Mouse (Mus musculus): ENCODE results near the gene Lipe.
"Not testable (repeated sequence)": the region's sequence is repeated elsewhere in the genome, so short reads cannot be mapped to it uniquely, and the experiment has no call there.

Gene Lipe

DNA sequence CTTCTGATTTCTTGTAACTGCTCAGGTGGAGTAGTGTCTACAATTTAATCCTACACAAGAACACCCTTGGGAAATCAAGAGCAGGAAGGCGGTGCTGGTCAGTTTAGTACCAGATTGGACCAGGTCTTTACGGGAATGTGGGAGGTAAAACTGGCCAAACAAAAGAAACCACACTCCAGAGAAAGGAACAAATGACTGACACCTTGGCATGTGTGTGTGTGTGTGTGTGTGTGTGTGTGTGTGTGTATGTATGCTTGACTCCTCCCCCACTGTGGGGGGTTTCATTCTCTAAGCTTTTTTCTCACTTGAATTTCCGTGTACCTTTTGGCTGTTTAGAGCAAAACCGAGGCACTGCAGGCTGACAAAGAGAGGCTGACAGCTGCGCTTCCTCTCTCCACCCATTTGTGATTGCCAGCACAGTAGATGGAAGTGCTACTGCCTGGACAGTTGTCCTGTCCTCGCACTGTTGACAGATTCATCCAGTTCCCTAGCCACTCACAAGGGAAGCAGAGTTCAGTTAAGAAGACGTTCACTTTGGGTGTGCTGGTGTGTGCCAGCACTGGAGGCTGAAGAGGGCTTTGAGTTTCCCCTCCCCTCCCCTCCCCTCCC lies 14.4 kb upstream of the Lipe start, which contains the start of gene Cxcl17:
Gene Cxcl17, minus strand, starts transcription at position 54 of the 609 bp plus-strand sequence.
- no peak for DNase-seq (ENCODE audit: extremely low read depth, low read depth, low spot score)

DNA sequence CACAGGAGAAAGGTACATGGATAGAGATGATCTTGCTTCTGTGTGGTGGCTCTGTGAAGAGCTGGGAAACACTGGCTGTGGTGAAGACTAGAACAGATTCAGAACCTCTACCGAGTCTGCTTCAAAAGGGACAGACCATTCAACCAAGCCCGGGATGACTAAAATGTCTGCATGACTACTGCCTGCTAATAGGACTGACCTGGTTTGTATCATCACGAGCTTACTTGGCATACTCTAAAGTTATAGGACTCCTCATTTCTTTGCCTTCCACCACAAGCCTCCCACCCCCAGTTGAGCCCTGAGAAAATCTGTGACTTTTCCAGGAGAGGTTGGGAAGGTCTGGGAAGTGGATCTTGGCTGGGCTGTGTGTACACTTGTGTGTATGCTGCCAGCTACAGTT lies 13.4 kb upstream of the Lipe start:
- DNase-seq (ENCODE audit: extremely low read depth, low read depth, low spot score) = no peak

DNA sequence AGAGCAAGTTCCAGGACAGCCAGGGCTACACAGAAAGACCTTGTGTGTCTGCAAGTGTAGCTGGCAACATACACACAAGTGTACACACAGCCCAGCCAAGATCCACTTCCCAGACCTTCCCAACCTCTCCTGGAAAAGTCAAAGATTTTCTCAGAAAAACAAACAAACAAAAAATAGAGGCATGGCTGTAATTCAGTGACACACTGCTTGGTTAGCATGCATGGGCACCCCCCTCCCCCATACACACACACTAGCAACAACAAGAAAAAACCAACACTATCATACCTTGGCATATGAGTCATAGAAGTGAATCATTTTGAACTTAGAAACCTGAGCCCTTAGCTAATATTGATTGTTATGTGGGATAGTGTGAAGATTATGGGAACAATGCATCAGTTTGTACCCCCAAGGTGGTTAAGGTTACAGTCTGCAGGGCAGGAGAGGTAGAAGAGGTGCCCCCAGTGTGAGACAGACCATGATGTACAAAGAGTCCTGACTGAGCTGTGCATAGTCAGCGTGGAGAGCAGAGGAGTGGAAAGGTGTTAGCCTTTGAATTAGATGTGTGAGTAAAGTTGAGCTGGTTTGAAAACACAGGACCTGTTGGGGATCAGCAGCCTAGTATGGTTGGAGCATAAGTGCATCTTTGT lies 12.6 kb upstream of the Lipe start:
- no peak for DNase-seq (ENCODE audit: extremely low read depth, low read depth, low spot score)

DNA sequence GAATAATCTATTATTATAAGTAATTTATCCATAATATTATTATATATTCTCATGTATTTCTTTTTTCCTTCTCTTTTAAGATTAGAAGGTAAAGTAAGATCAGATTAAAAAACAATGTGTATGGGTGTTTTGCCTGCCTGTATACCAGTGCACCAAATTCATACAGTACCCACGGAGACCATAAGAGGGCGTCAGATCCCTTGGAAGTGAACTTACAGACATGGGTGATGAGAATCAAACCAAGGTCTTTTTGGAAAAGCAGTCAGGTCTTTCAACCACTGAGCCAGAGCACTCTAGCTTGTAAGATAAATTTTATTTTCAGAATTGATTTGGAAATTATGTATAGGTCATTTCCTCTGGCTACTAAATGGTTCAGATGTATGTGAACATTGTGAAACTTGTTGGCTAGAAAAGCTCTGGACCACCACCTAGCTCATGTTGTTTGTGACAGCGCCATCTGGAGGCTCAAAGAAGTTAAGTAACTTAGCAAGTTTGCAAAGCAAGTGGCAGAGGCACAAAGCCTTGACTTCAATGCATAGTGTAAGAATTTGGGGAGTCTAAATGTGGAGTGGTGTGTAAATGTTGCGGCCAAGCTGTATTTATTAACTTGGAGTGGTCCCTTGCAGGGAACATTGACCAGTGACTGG lies 10.7 kb upstream of the Lipe start:
- DNase-seq (ENCODE audit: extremely low read depth, low read depth, low spot score) = no peak

DNA sequence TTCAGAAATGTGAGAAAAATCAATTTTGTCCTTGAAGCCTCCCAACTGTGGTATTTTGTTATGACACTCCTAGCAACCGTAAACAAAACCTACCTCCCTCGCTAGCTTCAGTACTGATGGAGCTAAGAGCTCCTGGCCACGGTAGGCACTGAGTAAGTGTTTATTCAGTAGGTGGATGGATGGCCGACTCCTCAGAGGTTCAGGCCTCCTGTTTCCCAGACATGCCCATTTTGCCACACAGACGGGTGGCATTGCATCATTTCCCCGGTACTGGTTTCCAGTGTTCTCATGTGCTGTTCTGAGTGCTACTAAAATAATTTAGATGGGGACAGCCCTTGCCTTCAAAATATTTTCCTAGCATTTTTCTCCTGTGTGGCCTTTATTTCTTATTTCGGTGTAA lies 8.0 kb upstream of the Lipe start:
- no peak for DNase-seq (ENCODE audit: extremely low read depth, low read depth, low spot score)

DNA sequence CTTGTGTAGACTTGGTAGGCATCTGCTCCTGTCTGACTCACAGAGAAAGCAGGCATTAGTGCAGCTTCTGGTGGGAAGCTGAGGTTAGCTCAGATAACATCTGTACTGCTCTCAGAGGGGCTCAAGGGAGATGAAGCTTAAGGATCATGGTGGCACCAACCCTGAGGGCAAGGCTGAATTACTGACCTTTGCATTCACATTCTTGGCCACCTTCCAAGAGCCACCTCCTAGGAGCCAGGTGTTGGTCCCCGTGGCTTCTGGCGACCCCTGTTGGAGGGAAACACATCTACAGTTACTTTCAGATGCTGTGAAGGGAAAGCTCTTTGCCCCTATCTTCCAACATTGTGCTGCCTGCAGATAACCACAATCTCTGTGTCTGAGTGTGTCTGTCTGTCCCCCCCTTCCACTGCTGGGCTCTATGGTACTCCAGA lies 4.2 kb upstream of the Lipe start:
- DNase-seq (ENCODE audit: extremely low read depth, low read depth, low spot score) = no peak

DNA sequence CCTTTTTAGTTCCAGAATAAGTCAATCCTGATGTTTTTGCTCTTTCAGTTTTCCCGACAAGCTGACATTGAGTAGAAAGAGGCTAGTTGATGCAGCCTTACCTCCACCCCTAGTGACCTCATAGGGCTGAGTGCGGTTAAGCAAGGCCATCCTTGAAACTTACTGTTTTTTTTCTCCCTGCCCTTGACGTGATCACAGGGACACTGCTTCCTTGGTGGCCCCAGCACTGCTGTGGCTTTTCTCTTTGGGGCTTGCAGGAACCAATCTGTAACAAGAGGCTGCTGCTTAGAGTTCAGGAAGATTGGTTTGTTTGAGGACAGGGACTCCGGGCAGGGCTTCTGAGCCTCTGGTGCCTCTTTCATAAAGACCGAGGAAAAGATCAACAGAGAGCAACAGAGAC lies 3.5 kb upstream of the Lipe start:
- no peak for DNase-seq (ENCODE audit: extremely low read depth, low read depth, low spot score)

DNA sequence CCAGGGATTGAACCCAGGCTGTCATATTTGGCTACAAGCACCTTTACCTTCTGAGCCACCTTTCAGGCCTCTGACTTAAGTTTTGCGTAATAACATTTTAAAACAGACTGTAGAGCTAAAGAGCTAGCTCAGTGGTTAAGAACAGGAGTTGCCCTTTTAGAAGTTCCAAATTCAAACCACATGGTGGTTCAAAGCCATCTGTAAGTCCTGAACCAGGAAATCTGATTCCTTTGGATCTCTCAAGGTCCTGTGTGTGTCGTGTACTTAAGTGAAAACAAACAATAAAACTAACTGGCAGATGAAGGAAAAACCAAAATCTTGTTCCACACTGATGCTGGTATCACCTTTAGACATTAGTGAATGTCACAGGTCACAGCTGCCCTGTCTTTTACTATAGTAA lies 3.0 kb upstream of the Lipe start:
- DNase-seq (ENCODE audit: extremely low read depth, low read depth, low spot score) = no peak

DNA sequence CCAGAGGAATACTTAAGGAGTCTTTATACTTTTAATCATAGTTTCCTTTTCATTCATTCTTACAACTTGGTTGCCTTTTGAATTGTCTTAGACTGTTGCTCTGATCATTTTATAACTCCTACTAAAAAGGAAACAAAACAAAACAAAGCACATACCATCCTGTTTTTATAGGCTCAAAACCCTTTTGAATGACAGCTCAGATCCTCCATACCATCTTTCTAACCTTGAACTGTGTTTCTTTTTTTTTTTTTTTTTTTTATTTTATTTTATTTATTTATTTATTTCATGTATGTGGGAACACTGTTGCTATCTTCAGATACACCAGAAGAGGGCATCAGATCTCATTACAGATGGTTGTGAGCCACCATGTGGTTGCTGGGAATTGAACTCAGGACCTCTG lies 518 bp upstream of the Lipe start:
- not testable (repeated sequence) for DNase-seq (ENCODE audit: extremely low read depth, low read depth, low spot score)

DNA sequence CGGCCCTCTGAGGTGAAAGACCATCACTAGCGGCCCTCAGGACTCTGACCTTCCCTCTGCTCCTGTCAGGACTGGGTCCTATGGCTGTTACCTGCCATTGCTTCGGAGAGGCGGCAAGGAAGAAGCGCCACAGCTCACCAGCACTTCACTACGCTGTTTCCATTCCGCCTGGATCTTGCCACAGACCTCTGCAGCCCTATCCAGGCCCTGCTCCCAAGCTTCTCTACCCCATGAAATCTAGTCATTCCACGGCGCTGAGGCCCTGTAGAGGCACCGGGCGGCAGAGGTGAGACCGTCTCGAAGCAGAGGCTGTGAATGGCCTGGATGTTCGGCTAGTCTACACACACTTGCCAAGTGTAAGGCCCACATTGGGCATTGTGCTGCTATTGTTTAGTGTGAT lies 1.9 kb downstream of the Lipe start:
- DNase-seq (ENCODE audit: extremely low read depth, low read depth, low spot score) = no peak

DNA sequence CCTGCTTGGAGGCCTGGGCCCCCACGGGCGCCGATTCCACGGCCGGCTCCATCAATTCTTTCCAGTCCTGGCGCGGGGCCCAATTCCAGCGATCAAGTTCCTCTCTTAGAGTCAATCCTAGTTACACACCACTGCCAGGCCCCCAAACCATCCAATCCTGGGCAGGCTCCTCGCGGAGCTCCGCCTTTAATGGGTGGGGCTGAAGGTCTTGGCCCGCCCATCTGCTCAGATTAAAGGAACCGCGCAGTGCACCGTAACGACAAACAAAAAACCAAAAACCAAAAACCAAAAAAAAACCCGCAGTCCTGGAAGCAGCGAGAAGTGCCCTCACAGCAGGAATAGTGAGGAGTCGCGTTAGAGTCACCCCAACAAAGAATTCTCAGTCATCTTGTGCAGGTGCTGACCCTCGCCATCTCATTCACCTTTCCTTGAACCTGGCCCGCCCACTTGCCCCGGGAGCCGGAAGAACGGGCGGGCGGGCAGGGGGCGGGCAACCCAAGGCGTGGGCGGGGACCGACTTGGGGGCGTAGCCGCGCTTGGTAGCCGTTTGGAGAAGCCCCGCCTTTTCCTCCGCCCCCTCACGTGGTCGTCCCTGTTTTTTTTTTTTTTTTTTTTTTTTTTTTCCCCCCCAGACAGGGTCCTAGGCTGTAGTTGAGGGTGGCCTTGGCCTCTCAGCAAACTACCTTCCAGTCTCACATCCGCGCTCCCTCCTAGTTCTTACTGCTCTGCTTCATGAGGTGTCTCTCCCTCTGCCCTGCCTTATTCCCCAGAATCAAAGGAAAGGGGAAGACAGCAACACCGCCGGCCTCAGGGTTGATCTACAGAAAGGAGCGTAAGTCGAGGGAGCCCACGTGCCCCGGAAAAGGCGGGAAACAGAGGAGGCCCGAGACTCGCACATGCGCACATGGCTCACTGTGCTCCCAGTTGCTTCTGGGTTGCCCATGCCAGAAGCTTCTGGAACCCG lies 2.7 kb downstream of the Lipe start:
- peak; percentile 58 for DNase-seq (ENCODE audit: extremely low read depth, low read depth, low spot score)

DNA sequence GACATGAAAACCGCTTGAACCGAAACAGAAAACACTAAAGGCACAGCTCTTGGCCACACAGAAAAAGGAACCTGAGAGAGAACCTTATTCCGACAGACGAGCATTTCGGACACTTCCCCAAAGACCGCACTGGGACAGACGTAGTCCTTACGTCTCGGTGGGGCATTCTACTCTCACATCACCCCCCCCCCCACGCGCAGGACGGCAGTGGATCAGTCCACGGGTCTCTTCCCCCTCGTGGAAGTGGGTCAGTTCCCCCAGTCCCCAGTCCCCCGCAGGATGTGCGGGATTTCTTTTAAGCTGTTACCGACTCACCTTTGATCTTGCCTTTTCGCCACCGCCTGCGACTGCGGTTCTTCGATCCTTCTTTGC lies 3.3 kb downstream of the Lipe start:
- DNase-seq (ENCODE audit: extremely low read depth, low read depth, low spot score) = no peak

DNA sequence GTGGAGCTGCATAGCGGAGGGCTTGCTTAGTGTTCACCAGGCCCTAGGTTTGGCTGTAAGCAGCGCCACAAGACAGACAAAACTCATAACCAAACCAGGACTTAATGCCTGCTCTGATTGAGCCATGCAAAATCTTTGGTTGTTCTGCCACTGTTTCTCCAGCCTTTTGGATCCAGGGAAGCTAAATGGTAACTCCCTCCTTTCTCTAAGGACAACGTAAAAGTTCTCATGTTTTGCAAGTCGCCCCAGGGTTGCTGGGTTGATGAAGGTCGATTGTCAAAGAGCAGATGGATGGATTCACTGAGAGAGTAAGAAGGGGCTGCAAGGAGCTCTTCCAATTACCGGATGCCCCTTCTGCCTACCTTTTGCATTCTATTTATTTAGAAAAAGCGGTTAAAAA lies 3.8 kb downstream of the Lipe start:
- no peak for DNase-seq (ENCODE audit: extremely low read depth, low read depth, low spot score)

DNA sequence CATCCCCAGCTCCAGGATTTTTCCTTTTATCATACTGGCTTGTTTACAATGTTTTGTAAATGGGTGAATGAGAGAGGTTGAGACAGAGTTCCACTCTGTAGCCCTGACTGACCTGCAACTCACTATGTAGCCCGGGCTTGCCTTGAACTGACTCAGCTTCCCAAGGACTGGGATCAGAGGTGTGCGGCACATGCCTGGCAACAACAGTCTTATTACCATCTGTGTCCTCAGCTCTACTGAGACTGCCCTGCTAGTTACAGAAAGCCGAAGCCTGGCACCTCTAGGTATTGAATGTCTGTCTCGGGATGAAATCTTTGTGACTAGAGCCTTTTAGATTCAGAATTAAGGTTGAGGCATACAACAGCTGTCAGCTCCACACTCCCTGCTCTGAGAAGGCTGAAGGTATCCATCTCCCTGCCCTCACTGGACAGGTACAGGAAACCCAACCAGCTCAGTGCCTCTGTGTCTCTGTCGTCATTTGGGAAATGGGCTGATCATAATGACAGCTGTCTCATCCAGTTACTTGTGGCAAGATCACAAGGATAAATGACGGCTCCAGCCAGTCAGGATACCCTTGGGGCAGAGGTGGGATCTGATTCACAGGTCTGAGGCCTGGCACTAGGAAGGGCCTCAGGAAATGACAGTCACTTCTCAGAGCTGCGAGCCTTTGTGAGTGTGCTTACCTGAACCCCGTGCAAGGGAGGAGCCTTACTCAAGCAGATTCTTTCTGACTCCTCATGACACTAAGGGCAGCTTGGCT lies 4.9 kb downstream of the Lipe start:
- DNase-seq (ENCODE audit: extremely low read depth, low read depth, low spot score) = peak; percentile 30

DNA sequence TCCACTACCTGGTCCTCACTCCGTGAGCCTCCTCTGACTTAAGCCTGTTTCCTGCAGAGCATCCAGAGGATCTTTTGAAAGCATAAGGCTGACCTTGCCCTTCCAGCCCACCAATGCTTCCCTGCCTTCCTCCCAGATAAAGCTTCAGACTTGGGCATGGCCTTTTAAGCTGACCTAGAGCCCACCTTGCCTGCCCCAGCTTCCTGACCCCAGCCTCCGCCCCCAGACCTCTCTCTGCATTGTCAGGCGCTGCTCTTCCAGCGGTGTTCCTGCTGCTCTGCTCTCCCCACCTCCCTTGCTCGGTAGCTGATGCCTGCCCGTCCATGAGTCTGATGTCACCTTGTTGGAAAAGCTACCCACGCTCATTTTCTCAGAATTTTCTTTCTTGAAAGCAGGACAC lies 5.7 kb downstream of the Lipe start:
- no peak for DNase-seq (ENCODE audit: extremely low read depth, low read depth, low spot score)

DNA sequence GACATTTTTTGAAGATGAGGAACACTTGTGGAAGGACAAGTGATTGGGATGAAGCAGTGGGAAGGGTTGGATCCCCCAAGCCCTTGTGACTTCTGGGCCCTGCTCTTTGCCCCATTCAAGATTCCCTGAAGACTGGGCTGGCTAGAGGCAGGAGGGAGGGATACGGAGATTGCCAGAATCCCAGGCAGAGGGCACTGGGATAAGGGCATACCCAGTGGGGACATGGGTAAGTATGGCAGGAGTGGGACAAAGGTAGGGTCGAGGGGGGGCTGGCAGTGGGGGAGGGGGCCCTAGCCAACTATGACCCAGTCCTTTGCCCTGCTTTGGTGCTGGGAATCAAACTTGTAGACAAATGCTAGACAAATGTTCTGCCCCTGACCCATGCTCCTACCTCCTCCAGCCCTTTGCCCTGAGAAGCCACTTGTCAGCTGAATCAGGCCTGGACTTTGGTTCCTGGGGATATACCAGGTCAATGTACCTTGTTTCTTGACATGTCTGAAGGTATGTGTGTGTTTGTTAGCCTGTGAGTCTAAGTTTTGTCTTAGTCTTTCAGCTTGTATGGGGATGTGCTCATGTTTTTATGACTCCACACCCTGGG lies 6.6 kb downstream of the Lipe start:
- DNase-seq (ENCODE audit: extremely low read depth, low read depth, low spot score) = no peak

DNA sequence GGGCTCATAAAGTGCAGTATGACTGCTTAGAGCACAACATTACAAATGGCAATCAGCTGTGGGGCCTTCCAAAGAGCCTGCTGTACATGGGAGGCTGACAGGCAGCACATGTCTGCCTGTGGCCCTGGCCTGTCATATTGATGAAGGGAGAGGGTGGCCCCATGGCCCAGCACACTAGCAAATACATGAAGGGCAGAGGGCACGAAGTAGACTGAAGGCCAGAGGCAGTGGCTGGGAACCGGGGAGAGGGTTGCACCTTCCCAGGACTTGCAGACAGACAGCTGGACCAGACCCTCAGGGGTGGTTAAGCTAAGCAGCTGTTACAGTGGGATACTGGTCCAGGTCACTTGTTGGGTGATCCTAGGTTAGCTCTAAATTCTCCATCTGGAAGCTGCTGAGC lies 7.5 kb downstream of the Lipe start:
- no peak for DNase-seq (ENCODE audit: extremely low read depth, low read depth, low spot score)

DNA sequence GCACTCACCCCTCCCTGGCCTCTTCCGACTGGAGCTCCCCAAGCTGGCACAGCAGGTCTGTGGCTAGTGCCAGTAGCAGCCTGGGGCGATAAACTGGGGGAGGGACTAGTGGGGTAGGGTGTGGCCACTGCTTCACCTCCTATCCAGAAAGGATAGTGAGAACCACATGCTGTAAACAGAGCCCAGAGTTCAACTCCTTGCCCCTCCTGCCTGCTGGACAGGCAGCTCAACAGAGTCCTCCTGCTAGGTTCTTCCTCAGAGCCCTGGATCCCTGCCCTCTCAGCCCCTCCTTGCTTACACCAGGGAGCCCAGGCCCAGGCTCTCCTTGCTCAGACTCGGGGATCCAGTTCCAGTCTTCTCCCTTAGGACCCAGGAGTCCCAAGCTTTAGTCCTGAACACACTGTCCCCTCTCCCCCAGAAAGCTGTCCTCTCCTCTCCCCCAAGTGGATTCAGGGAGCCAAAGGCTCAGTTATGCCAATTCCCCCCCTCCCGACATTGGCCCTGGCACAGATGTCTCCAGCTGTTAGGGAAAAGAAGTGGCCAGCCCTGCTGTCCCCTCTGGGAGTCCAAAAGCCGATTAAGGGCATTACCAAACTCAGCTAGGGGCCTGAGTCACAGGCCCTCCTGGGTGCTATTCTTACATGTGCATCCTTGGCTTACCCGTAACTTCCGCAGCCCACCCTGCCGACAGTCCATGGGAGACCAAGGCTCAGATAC lies 8.3 kb downstream of the Lipe start:
- peak; percentile 45 for DNase-seq (ENCODE audit: extremely low read depth, low read depth, low spot score)

DNA sequence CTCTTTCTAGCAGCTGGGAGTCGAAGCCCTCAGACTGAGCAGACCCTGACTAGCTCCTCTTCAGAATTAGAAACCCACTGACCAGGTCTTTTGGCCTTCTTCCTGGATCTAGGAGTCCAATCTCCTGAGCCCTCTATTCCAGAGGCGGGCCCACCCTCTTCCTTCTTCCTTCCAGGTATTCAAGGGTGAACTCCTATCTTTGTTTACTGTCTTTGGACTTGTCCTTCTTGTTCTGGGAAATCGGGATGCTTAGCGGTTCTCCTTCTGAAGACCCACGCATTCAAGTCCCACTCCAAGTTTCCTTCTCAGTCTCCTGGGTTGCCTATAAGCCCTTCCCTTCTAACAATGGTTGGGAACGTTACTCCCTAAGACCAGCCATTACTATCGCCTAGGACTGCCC lies 9.6 kb downstream of the Lipe start:
- DNase-seq (ENCODE audit: extremely low read depth, low read depth, low spot score) = no peak

Measured in fat pad, adult 2 months (tissue).